Mouse (Mus musculus): ENCODE data around the gene Auts2.

DNA sequence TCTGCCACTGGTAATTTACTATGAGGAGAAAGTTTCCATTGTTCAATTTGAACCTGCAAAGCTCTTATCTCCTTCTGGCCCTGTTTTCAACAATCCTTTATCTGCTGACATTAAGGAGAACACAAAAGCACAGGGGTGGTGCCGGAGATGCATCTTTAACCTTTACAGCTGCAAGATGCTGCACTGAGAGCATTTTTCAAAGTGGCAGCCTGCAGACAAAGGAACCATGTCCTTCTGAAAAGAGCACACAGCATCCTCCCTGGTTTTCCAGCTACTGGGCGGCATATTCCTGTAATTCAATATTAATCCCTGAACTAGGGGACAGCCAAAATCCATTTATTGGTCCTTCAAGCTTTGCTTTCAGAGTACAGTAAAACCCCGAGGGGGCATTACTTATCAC is 248.7 kb downstream of the Auts2 start:
- no peak for TF ChIP-seq POLR2A (IDR thresholded peaks at IDR 0.05; ENCODE audit: borderline replicate concordance, low read depth, low read length)
- TF ChIP-seq CTCF (IDR thresholded peaks at IDR 0.05; ENCODE audit: low read depth, low read length), result no peak

All from bone marrow macrophage, adult 2 months (primary cell).